Mouse (Mus musculus) kidney, embryonic 14.5 days (tissue): Measurements from ENCODE around the gene Gpr179. TPM values are rescaled to one million over a fixed set of nuclear protein-coding genes. Genes with fewer than 3 reads are reported as not detected.
A peak's percentile ranks its signal among the peaks of the same experiment; 100 is the strongest.

Source experiments
- ATAC-seq: fragments of 200-750 bp; cut with Nextera tagmentation; 2 replicates; pipeline ENCODE4 v1.8.0; 2017; ENCODE audit warnings: moderate number of reproducible peaks, mild to moderate bottlenecking, moderate TSS enrichment, moderate library complexity; ENCODE audit not compliant: low FRiP score, low TSS enrichment
- H3K27ac ChIP-seq: fragments of 300-500 bp; sonication (generic); 2 replicates; pipeline ENCODE4 v1.5.1; 2014; ENCODE audit warnings: low read depth, mild to moderate bottlenecking, low read length, moderate library complexity, mixed read lengths
- H3K27me3 ChIP-seq: fragments of 300-500 bp; sonication (generic); 2 replicates; pipeline ENCODE4 v1.6.1; 2014; ENCODE audit warnings: mild to moderate bottlenecking, low read length; ENCODE audit not compliant: control insufficient read depth, insufficient read depth
- H3K36me3 ChIP-seq: fragments of 300-500 bp; sonication (generic); 2 replicates; pipeline ENCODE4 v1.6.1; 2014; ENCODE audit warnings: low read length, mixed read lengths; ENCODE audit not compliant: control insufficient read depth, insufficient read depth
- H3K4me1 ChIP-seq: fragments of 300-500 bp; sonication (generic); 2 replicates; pipeline ENCODE4 v1.6.1; 2014; ENCODE audit warnings: low read length, mixed read lengths; ENCODE audit not compliant: control insufficient read depth, insufficient read depth
- H3K4me2 ChIP-seq: fragments of 300-500 bp; sonication (generic); replicated peaks from 2 replicates; pipeline ENCODE4 v1.6.1; 2014; ENCODE audit warnings: low read depth, mild to moderate bottlenecking, low read length
- H3K4me3 ChIP-seq: fragments of 300-500 bp; sonication (generic); 2 replicates; pipeline ENCODE4 v1.5.1; 2014; ENCODE audit warnings: mild to moderate bottlenecking, low read length
- H3K9ac ChIP-seq: fragments of 300-500 bp; sonication (generic); 2 replicates; pipeline ENCODE4 v1.6.1; 2014; ENCODE audit warnings: low read depth, mild to moderate bottlenecking, low read length, moderate library complexity
- H3K9me3 ChIP-seq: fragments of 300-500 bp; sonication (generic); 2 replicates; pipeline ENCODE4 v1.6.1; 2016; ENCODE audit warnings: low read length; ENCODE audit not compliant: control insufficient read depth
- WGBS: fragments of 180-500 bp; shearing (Covaris S2); extraction: QIAGEN DNeasy Blood & Tissue Kit; methylation state at CpG from one replicate; pipeline ENCODE4 v1.1.7; 2014; 5-methylcytosine and 5-hydroxymethylcytosine counted together
- polyA plus RNA-seq: library from polyadenylated mRNA; unstranded; fragments of >200 nt; fragmentation: Nextera tagmentation; extraction: Ambion mirVana; gene quantifications from 2 replicates; pipeline ENCODE4 v1.2.1, GENCODE M21; 2014

The Gpr179 gene
- 0.07 and 0.10 TPM in 2 replicates for polyA plus RNA-seq

- no peak within 1 kb of the TSS for H3K4me3 ChIP-seq
- no peaks in the 10 kb centered on the region for H3K36me3 ChIP-seq
- no peak within 1 kb of the TSS for H3K4me2 ChIP-seq
- no peak for ATAC-seq
- no peaks in the 10 kb centered on the region for H3K9me3 ChIP-seq
- no peak within 1 kb of the TSS for H3K9ac ChIP-seq
- no peak within 1 kb of the TSS for H3K27ac ChIP-seq
- H3K4me1 ChIP-seq = peaks cover 13% of the 10 kb centered on the region
- no peaks in the 10 kb centered on the region for H3K27me3 ChIP-seq
- 79% methylated on average over 3 of the region's 3 CpGs for WGBS
Measured at GRCm38 (mm10) chr11:97352027-97352684, at the start of gene Gpr179. Gene Gpr179, minus strand, starts transcription at chr11:97352077.

- no peak for ATAC-seq
- H3K36me3 ChIP-seq = no peaks in the 10 kb centered on the region
- WGBS = 23% methylated on average over 6 of the region's 6 CpGs
- no peak overlapping the region for H3K27ac ChIP-seq
- no peak overlapping the region for H3K4me3 ChIP-seq
- no peak overlapping the region for H3K9ac ChIP-seq
- H3K9me3 ChIP-seq = no peaks in the 10 kb centered on the region
- no peak overlapping the region for H3K4me2 ChIP-seq
- peaks cover 9% of the 10 kb centered on the region for H3K27me3 ChIP-seq
- H3K4me1 ChIP-seq = peaks cover 20% of the 10 kb centered on the region
Measured at GRCm38 (mm10) chr11:97401082-97401481, 49.2 kb upstream of the Gpr179 start.

GRCm38 (mm10) chr11:97399958-97400710, 48.3 kb upstream of the Gpr179 start:
- Histone ChIP-seq H3K4me2 (peak overlapping the region; percentile 60), H3K36me3 (peaks cover 6% of the 10 kb centered on the region; the same call in 1 of the 2 replicates), H3K27me3 (peaks cover 4% of the 10 kb centered on the region; the same call in 1 of the 2 replicates), H3K27ac (no peak overlapping the region), H3K9me3 (no peaks in the 10 kb centered on the region), H3K4me1 (peaks cover 12% of the 10 kb centered on the region), H3K9ac (no peak overlapping the region), H3K4me3 (peak overlapping the region; percentile 28; the same call in 1 of the 2 replicates)
- peak; percentile 72 for ATAC-seq
- 3% methylated on average over 23 of the region's 23 CpGs for WGBS

GRCm38 (mm10) chr11:97398506-97398905, 46.6 kb upstream of the Gpr179 start:
- Histone ChIP-seq H3K4me3 (no peak overlapping the region), H3K27ac (no peak overlapping the region), H3K36me3 (peaks cover 9% of the 10 kb centered on the region; the same call in 1 of the 2 replicates), H3K4me2 (no peak overlapping the region), H3K9ac (no peak overlapping the region), H3K4me1 (0 out of 2 replicates have a peak, but pooled peaks cover 10% of the 10 kb centered on the region), H3K27me3 (no peaks in the 10 kb centered on the region), H3K9me3 (no peaks in the 10 kb centered on the region)
- 53% methylated on average over 2 of the region's 2 CpGs for WGBS
- no peak for ATAC-seq

- Histone ChIP-seq H3K9ac (no peak overlapping the region), H3K27me3 (no peaks in the 10 kb centered on the region), H3K9me3 (no peaks in the 10 kb centered on the region), H3K4me1 (peaks cover 10% of the 10 kb centered on the region; the same call in 1 of the 2 replicates), H3K36me3 (peaks cover 43% of the 10 kb centered on the region), H3K27ac (no peak overlapping the region), H3K4me2 (no peak overlapping the region), H3K4me3 (no peak overlapping the region)
- WGBS = 67% methylated on average over 11 of the region's 11 CpGs
- no peak for ATAC-seq
Measured at GRCm38 (mm10) chr11:97394146-97394545, 42.3 kb upstream of the Gpr179 start.

- Histone ChIP-seq H3K9ac (no peak overlapping the region), H3K4me3 (no peak overlapping the region), H3K9me3 (no peaks in the 10 kb centered on the region), H3K27me3 (no peaks in the 10 kb centered on the region), H3K4me1 (peaks cover 10% of the 10 kb centered on the region; the same call in 1 of the 2 replicates), H3K27ac (no peak overlapping the region), H3K4me2 (no peak overlapping the region), H3K36me3 (peaks cover 48% of the 10 kb centered on the region)
- no peak for ATAC-seq
- 62% methylated on average over 11 of the region's 11 CpGs for WGBS
Measured at GRCm38 (mm10) chr11:97393658-97394057, 41.8 kb upstream of the Gpr179 start.

GRCm38 (mm10) chr11:97389127-97389526, 37.2 kb upstream of the Gpr179 start:
- Histone ChIP-seq H3K27me3 (no peaks in the 10 kb centered on the region), H3K9me3 (no peaks in the 10 kb centered on the region), H3K9ac (no peak overlapping the region), H3K36me3 (peaks cover 54% of the 10 kb centered on the region), H3K27ac (no peak overlapping the region), H3K4me2 (no peak overlapping the region), H3K4me3 (no peak overlapping the region), H3K4me1 (peaks cover 10% of the 10 kb centered on the region; the same call in 1 of the 2 replicates)
- WGBS = 85% methylated on average over 8 of the region's 8 CpGs
- no peak for ATAC-seq

GRCm38 (mm10) chr11:97387811-97388210, 35.9 kb upstream of the Gpr179 start:
- WGBS = 93% methylated on average over 2 of the region's 2 CpGs
- Histone ChIP-seq H3K36me3 (peaks cover 57% of the 10 kb centered on the region), H3K27me3 (no peaks in the 10 kb centered on the region), H3K27ac (no peak overlapping the region), H3K9ac (no peak overlapping the region), H3K4me2 (no peak overlapping the region), H3K4me1 (peaks cover 6% of the 10 kb centered on the region; the same call in 1 of the 2 replicates), H3K9me3 (no peaks in the 10 kb centered on the region), H3K4me3 (no peak overlapping the region)
- no peak for ATAC-seq

GRCm38 (mm10) chr11:97383764-97384163, 31.9 kb upstream of the Gpr179 start:
- no peaks in the 10 kb centered on the region for H3K9me3 ChIP-seq
- no peak for ATAC-seq
- H3K27ac ChIP-seq = no peak overlapping the region
- no peaks in the 10 kb centered on the region for H3K4me1 ChIP-seq
- H3K36me3 ChIP-seq = peaks cover 38% of the 10 kb centered on the region
- no peaks in the 10 kb centered on the region for H3K27me3 ChIP-seq
- WGBS = 63% methylated on average over 2 of the region's 2 CpGs
- H3K4me2 ChIP-seq = no peak overlapping the region
- no peak overlapping the region for H3K9ac ChIP-seq
- no peak overlapping the region for H3K4me3 ChIP-seq
